Mouse (Mus musculus) embryo, embryonic 10 days (tissue): ENCODE results near the gene Fmnl3.

Experiments
- DNase-seq: peaks from one replicate; pipeline ENCODE4 v3.0.0-alpha.2; 2015; ENCODE audit warnings: low spot score

The Fmnl3 gene

DNA sequence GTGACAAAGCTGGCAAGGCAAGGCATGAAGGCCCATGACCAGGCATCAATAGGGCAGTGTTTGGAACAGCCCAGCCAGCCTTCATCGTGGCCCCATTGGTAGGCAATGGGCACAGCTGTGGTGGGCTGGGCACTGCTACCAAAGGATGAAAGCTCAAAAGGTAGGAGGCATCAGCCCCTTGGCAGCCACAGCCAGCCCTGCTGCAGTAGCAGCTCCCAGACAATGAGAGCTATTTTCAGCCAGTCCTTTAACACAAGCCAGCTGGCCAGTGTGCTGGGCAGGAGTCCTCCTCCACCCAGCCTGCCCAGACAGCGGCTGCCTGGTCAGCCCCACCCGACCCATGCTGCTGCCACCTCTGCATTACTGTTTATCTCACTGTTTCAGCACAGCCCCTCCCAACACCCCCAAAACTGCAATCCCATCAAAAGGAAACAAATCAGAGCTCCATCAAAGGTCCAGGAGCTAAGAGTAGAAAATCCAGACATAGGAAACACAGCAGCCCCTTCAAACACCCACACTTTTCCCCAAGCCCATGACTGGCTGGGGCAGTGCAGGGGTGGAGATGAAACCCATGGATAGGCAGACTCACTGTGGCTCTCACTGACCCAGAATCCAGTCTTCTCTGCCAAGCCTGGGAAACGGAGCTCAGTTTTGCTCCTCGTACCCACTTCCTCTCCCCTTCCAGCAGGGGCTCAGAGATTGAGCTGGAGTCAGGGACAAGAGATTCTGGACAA is 26.7 kb downstream of the Fmnl3 start:
- DNase-seq, result peak; percentile 32

DNA sequence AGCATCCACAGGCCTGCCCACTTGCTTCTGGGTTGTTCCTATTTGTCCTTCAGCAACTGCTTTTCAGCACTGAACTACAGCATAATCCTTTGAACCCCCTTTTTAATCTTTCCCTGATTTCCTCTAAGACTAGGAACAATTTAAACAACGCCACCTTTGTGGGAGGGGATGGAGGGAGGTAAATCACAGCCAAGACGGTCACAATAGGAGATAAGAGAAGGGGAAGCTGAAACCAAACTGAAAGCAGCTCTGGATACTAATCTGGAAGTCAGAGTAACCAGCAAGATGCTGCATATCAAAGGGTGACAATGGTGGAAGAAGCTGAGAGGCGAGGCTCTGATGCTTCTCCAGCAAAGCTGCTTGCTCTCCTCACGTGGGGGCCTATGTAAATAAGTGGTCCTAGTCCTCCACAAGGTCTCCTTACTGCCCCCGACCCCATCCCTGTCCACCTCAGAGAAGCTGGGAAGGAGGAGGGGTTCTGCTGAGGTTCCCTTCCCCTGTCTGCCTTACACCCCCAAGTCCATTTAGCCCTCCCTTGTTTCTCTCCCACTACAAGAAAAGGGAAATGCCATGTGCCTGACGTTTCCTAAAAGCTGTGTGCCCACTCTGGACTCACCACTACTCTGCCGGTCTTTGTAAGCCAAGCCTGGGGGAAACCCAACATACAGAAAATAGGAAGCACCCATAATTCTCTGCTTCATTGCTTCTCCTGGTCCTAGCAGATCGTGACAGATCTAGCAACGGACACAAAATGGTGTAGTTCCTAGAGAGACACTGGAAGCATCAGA is 27.9 kb downstream of the Fmnl3 start:
- no peak for DNase-seq

DNA sequence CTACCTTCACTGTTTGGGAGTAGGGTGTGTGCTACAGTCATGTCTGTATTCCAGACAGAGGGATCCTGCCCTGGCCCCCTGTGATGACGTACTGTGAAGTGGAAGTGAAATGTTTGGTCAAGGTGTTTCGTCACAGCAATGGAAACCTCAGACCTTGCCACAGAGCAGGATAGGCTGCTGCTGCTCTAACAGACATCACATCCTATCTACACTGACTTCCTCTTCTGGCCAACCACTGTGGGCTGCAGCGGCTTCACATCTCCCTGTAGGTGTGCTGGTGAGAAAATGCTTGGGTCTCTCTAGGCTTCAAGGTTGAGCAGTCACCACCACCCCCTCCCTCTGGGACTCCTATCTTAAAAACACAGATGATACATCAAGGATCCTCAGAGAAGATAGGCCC is 29.2 kb downstream of the Fmnl3 start:
- DNase-seq, result no peak

DNA sequence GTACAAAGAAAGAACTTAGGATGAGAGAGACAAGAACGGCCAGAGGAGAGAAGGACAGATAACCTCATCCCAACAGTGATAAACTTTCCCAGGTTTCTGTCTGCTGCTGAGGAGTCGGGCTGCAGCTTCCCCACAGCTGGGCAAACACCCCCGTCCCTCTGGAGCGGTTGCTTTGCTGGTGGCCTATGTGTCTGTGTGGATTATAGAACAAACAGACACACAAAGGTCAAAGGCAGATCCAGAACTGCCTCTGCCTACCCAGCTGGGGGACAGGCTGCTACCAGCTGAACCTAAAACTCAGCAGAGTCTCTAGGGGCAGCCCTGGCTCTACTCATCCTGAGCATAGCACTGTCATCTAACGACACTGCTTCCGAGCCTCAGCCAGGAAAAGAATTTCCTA is 30.6 kb downstream of the Fmnl3 start:
- DNase-seq, result no peak

DNA sequence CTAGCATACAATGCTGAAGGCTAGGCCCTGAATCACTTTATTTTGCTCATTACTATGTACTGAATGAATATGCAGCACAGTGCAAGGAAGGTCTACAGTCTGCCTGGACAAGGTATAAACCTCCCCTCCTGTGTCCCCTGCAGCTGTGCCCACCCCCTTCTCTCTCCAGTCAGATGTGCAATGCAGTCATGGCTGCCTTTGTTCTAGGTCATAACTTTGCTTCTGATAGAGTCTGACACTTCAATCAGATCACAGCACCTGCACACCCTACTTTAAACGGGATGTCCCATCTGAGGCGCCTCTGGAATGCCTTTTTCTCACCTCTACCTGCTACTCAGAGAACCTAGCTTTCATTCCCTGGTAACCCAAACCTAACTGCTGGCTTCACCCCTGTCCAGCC is 31.4 kb downstream of the Fmnl3 start:
- DNase-seq, result no peak

DNA sequence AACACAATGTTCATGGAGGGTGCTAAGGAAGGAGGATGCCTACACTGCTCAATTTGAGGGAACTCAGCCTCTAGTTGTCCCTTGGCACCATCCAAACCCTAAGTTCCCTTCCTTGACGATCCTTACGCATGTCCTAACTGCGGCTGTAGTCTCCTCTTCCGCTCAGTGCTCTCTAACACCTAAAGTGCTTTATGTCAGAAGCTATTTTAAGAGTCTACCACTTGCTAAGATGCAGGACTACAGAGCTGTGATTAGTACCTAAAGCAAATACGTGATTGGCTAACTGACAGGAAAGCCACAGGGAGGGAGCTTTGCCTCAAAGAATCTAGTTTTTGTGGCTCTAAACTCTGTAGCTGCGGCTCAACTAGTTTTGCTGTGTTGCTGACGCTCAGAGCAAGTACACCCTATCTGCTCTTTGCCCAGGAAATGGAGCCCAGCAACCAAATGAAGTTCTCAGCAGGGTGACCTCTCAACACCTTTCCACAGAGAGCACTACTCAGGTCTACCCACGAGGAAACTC is 34.4 kb downstream of the Fmnl3 start:
- no peak for DNase-seq

DNA sequence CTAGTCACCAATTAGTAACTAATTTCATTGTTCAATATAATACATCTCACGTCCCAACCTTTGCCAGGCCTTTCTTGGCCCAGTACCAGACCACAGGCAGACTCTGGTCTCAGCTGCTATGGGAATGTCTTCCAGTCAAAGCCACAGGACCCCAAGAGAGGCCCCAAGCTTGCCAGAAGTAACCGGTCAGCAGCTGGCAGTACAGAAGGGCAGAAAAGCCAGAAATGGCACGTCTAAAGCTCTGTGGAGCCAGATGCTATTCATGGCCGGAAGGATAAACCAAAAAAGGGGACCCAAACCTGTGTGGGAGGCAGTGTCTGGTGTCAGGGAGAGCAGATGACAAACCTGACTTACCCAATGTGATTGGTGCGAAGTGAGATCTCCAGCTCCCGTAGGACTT is 35.8 kb downstream of the Fmnl3 start:
- DNase-seq, result no peak

DNA sequence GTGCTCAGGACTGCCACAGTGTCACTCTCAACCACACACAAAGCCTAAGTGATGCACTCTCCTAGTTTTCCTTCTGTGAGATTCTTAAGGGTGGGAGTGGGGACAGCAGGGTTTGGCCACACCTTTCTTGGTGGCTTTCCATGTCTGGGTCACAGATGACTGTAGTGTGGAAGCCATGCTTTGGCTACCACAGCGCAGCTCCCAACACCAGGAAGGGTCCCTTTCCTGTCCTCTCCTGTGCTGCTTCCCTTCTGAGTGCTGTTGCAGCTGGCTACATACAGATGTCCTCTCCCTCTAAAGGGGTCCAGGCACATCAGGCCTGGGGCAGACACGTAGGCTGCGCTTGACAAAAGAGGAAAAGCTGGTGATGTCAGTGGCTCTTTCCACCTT is 36.6 kb downstream of the Fmnl3 start:
- no peak for DNase-seq

DNA sequence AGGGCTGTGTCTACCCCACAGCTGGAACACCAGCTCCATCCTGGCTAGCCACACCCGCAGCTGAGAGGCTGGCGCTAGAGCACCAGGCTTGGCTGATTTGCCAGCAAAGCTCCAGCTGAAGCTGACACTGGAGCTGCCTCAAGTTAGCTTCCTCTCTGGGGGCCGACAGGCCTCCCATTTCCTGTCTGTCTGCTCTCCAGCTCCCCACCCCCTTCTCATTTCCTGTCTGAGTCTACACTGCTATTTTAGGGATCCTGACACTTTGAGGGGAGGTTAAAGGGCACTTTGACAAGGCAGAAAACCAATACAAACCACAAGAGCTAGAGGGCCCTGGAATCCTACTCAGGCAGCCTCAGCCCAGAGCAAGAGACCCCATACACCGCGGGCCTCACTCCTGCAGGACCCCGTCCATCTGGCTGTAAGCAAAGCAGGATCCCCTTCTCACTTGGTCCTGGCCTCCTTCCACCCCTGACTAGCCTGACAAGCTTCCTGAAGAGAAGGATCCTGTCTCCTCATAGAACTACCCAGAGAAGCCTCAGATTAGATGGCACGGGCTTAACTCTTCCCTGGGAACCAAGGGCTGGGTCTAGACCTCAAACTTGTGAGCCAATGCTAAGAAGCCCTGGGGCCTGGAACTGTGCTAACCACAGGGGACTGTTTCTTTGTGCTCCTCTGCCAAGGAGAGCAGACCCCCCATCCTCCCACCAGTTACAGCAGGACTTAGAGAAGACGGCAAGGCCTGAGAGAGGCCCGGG is 37.2 kb downstream of the Fmnl3 start:
- DNase-seq, result peak; percentile 75

DNA sequence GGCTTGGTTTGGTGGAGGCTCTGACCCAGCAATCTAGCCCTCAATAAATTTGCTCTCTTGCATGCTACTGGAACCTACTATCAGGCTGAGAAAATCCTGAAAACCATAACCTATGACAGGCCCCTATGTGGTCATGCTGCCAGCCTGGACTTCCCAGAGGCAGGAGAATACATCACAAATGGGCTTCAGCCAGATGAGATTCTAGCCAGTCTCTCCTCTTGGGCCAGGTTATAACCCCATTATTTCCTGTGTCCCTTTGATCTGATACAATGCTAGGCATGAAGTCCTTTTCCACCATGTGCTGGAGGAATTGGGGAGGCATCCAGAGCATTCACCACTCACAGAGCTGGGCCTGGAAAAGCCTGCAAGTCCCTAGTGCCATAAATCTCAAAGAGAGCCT is 38.2 kb downstream of the Fmnl3 start:
- no peak for DNase-seq

DNA sequence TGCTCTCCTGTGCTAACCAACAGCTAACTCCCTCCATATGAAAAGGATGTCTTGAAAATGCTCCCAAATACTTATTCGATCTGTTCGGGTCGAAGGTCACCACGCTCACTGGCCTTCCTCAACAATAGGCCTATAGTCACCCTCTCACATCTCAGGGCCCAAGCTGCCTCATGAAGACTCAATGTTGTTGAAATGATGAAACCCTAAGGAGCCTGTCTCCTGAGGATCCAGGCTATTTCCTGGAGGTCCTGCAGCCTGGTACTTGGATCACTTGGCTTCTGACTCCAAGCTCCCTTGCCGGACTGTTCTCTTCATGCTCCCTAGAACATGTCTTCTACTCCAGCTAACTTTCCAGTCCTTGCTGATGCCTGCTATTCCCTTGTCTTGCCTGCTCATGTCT is 38.9 kb downstream of the Fmnl3 start:
- peak; percentile 41 for DNase-seq

DNA sequence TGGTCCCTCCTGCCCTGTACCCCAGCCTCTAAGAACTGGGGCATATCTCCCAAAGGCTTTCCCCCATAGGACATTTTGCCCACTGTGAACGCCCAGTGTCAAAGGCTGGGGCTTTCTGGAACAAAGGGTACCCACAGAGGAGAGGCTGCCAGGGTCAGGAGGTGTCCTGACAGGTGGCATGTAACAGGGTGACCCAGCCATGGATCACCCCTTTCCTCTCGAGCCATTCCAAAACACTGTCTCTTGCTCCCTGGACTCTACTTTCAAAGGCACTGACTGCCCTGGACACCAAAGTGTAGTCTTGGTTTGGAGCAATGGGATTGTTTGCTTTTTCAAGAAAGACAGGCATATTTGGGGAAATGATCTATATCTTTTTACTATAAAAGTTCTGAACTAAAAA is 40.0 kb downstream of the Fmnl3 start:
- DNase-seq, result no peak

DNA sequence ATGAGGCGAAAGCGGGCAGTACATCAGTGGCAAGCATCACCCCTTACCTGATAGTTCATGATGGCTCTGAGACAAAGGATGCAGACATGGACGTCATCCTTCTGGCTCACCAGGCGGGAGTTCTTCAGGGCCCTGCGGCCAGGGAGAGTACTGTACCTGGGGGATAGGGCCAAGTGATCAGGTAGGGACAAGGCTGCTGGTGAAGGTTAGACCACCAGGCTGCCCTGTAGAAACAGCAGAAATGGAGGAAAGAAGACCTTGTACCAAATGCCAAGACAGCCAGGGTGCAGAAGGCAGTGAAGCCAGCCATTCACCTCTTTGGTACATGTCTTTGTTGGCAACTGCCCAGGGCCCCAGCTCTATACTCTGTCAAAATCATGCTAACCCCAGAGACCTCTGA is 42.3 kb downstream of the Fmnl3 start:
- no peak for DNase-seq

DNA sequence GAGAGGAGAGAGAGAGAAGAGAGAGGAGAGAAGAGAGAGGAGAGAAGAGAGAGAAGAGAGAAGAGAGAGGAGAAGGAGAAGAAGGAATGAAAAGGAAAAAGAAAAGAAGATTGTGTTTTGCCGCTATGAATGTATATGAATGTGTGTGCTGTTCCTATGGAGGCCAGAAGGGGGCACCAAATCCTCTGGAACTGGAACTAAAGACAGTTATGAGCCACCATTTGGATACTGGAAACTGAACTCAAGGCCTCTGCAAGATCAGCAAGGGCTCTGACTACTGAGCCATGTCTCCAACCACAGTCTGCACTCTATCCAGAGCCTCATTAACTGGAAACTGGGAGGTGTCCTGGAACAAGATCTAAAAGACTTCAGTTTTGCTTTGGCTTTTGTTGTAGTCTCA is 43.3 kb downstream of the Fmnl3 start:
- no peak for DNase-seq

DNA sequence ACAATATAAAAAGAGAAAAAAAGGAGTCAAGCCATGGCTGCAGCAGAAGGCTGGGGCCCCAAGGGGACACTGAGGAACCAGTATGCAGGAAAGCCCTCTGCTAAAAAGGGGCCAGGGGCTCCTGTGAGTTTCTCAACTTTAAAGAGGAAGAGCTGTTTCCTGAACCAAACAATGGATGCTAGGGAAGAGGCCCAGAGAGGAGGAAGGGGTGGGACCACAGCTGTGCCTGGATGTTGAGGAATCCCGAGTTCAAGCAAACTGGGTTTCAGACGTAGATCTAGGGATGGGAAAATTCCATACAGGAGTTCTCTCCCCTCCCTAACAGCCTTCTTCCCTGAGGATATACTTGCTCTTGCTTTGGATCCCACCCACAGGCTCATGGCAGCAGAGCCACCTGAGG is 43.9 kb downstream of the Fmnl3 start:
- no peak for DNase-seq

DNA sequence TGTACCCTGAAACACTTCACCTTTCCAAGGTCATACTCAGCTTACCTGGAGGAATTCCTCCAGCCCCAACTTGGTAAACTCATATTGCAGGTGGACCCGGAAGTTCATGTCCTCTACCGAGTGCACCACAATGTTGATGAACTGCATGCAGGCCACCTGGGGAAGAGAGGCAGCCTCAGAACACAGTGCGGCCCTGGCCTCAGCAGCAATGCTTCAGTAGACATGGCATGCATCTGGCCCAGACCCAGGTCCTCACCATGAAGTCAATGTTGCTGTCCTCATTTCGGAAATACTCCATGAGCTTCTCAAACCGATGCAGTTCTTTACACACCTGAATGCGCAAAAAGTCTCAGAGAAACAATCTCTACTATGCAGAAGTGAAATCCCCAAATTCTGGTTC is 44.7 kb downstream of the Fmnl3 start:
- DNase-seq, result no peak

DNA sequence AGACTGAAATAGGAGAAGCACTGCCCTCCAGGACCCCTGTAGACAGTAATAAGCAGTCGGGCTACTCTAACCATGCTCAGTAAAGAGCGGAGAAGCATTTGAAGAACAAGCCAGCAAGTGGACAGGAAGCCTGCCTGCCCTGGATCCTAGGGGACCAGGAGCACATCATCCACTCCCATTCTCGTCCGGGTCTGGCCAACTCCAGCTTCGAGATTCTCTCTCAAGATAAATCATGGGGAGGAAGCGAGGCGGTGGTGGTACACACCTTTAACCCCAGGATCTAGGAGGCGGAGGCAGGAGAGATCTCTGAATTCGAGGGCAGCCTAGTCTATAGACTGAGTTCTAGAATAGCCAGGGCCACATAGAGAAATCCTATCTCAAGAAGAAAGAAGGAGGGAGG is 46.1 kb downstream of the Fmnl3 start:
- no peak for DNase-seq

DNA sequence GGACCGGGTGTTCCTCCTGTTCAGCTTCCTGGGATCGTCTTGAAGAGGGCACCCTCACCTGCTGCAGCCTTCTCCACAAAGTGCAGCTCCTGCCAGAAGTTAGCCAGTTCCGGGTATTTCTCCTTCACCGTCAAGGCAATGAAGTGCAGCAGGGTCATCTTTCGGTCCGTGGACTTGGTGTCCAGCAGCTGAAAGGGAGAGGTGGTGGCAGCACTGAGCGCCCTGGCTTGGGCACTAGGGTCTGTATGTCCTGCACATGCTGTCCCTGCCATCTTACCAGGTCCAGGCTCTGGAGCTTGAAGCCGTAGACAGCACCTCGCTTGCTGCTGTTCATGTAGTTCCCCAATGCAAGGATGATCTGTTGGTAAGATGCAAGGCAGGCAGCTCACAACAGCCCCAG is 49.3 kb downstream of the Fmnl3 start:
- DNase-seq, result no peak

DNA sequence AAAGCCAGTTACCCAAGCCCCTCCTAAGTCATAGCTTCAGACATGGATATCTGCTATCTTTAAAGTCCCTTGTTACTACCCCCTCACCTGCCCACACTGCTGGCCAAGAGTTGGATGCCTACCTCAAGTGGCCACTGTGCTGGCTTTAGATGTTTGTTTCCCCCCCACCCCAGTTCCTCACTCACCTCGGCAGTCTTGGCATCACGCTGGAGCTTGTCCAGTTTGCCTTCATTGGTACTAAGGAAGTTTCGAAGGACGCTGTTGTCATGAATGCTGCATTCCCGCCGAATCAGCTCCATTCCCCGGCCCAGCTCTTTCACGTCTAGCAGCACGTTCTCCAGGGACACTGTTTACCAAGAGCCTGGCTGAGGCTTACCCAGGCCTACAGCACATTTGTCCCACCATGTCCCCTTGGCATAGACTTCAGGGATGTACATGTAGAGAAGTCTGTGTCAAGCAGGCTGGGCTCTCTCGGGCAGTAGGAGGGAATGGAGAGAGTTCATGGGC is 50.1 kb downstream of the Fmnl3 start:
- DNase-seq, result no peak

DNA sequence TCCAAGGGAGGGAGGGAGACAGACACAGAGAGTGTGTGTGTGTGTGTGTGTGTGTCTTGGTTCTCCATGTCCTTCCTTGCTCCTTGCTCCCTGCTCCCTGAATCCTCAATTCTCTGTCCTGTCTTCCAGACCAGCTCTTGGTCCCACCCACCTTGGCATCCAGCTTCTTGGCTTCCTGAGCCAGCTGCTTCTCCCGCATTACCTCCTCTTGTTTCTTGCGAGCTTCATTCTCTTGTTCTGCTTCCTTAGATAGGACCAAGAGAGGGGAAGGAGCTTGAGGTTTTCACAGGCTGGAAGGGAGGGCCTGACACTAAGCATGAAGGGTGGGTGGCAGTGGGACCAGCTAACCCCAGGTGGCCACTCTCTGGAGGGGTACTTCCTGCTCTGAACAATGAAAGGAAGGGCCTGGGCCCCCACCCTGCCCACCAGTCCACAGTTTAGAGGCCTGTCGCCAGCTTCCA is 50.8 kb downstream of the Fmnl3 start:
- DNase-seq, result no peak

DNA sequence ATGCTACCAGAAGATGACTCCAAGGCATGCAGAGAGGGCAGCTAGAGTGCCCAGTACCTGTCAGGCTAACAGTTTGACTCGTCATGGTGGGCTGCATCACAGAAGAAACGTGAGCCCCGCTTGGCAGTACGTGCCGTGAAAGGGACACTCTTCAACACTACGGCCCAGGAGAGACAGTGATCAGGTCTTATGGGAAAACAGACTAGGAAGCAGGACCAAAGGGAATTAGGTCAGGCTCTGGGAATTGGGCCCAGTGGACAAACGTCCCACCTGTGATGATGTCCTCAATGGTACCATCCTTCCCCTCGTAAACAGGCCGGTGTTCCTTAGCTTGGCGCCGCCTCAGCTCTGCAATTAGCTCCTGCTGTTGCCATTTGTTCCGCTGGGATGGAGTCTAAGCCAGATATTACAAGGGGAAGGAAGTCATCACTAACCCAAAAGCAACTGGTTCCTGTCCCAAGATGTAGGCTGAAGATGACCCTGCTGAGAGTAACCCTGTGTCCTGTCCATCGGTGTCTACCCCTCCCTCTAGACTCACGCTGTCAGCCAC is 51.3 kb downstream of the Fmnl3 start:
- DNase-seq, result no peak

DNA sequence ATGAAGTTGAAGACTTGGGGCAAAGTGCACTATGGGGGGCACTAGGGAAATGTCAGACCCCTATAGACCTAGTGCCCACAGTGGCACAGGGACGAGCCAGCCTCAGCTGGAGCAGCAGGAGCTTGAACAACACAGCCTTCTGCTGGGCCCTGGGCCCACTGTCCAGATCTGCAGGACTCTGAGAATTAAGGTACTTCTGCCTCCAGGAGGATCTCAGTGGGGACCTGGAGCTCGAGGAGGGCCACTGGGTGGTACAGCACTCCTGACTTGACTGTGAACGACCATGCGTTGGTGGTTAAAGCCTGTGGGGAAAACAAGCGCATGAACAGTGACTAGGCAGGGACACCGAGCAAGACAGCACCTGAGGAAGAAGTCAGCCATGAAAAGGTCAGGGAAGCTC is 52.2 kb downstream of the Fmnl3 start:
- no peak for DNase-seq
